Mouse (Mus musculus) liver, embryonic 13.5 days (tissue): ENCODE data around the gene Tmem201. TPM values are rescaled to one million over a fixed set of nuclear protein-coding genes. Genes with fewer than 3 reads are reported as not detected.

ENCODE experiments used
- ATAC-seq: fragments of 200-750 bp; cut with Nextera tagmentation; 2 replicates; pipeline ENCODE4 v1.8.0; 2017; ENCODE audit warnings: low read depth, mild to moderate bottlenecking, moderate number of reproducible peaks, moderate library complexity
- DNase-seq: peaks from one replicate; pipeline ENCODE4 v3.0.0; 2022
- H3K27ac ChIP-seq: fragments of 300-500 bp; sonication (generic); 2 replicates; pipeline ENCODE4 v1.5.1; 2015; ENCODE audit warnings: moderate library complexity, mild to moderate bottlenecking, inconsistent platforms
- H3K27me3 ChIP-seq: fragments of 300-500 bp; sonication (generic); 2 replicates; pipeline ENCODE4 v1.6.1; 2015; ENCODE audit warnings: mild to moderate bottlenecking, inconsistent platforms
- H3K36me3 ChIP-seq: fragments of 300-500 bp; sonication (generic); 2 replicates; pipeline ENCODE4 v1.6.1; 2015; ENCODE audit warnings: mild to moderate bottlenecking, inconsistent platforms
- H3K4me1 ChIP-seq: fragments of 300-500 bp; sonication (generic); replicated peaks from 2 replicates; pipeline ENCODE4 v1.6.1; 2015; ENCODE audit warnings: inconsistent platforms
- H3K4me2 ChIP-seq: fragments of 300-500 bp; sonication (generic); 2 replicates; pipeline ENCODE4 v1.6.1; 2015; ENCODE audit warnings: inconsistent platforms, mild to moderate bottlenecking, moderate library complexity
- H3K4me3 ChIP-seq: fragments of 300-500 bp; sonication (generic); replicated peaks from 2 replicates; pipeline ENCODE4 v1.5.1; 2015; ENCODE audit warnings: mild to moderate bottlenecking, inconsistent platforms
- H3K9ac ChIP-seq: fragments of 300-500 bp; sonication (generic); 2 replicates; pipeline ENCODE4 v1.6.1; 2015; ENCODE audit warnings: mild to moderate bottlenecking, inconsistent platforms
- H3K9me3 ChIP-seq: fragments of 300-500 bp; sonication (generic); replicated peaks from 2 replicates; pipeline ENCODE4 v1.6.1; 2016; ENCODE audit warnings: inconsistent platforms
- WGBS: fragments of 180-500 bp; shearing (Covaris S2); methylation state at CpG from one replicate; pipeline ENCODE4 v1.1.7; 2015; ENCODE audit not compliant: insufficient replicate concordance; 5-methylcytosine and 5-hydroxymethylcytosine counted together
- polyA plus RNA-seq: library from polyadenylated mRNA; unstranded; fragments of >200 nt; fragmentation: Nextera tagmentation; extraction: Ambion mirVana; gene quantifications from 2 replicates; pipeline ENCODE4 v1.2.1, GENCODE M21; 2015

The Tmem201 gene
- polyA plus RNA-seq = 6.9 and 8.4 TPM in 2 replicates

DNA sequence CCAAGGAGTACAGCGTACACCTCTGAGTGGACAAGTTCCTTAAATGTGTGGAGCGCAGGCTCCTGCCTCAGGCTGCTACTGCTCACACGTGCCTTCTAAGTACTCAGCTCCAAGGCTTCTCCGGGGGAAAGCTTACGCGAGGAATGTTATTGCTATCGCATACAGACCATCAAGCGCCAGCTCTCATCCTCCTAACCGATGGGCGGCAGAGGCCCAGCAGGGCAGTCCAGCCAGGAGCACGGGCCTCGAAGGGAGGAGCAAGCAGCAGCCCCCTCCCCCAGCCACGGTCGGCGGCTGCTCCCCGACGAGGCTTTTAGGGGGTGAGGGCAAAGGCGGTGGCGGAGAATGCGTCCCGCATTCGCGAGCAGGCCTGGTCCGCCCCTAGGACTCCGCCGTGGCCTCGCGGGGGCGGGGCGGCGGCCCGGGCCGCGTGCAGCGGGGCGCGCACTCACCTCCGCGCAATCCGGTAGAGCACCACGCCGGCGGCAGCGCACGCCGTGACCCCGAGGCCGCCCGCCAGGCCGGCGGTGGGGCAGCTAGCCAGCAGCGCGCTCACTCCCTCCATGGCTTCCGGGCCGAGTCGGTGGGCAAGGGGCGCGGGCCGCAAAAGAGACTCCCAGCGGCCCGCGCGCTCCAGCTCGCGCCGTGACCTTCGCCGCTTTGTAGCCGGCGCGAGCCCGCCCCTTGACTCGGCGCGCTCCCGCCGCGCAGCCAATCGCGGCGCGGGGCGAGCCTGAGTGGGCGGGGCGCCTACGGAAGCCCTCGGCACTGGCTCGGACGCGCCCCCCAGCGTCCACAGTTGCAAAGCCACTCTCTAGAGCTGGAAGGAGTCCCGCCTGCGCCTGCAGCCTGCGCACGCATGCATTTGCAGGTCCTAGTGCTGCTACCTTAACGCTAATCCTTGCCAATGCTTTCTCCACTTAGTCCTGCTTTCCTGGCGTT lies at the start of gene Tmem201:
Gene Tmem201, minus strand, starts transcription at position 662 of the 942 bp plus-strand sequence.
- Histone ChIP-seq H3K27me3 (no peaks in the 10 kb centered on the region), H3K36me3 (peaks cover 12% of the 10 kb centered on the region; the same call in 1 of the 2 replicates), H3K4me2 (peak within 1 kb of the TSS; percentile 98), H3K27ac (peak within 1 kb of the TSS; percentile 75), H3K4me3 (peak within 1 kb of the TSS; percentile 80), H3K9me3 (no peaks in the 10 kb centered on the region), H3K4me1 (peaks cover 57% of the 10 kb centered on the region), H3K9ac (peak within 1 kb of the TSS; percentile 85)
- DNase-seq = peak; percentile 89
- peak; percentile 90 for ATAC-seq
- WGBS = under 1% methylated on average over 92 of the region's 97 CpGs

DNA sequence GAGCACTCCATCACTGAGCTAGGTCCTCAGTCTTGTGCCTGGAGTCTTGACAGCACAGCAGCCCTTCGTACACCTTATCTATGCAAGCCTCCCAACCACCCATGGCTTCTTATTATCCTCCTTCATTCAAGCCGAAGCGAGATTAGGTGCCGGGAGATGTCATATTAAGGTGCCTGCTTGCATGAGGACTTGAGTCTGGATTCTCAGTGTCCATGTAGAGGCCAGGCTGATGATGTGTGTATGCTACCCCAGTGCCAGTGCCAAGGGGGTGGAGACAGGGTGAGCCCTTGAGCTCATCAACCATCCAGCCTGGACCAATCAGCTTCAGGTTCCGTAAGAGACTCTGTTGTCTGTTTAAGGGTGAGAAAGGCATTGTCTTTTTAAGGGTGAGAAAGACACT lies 47.1 kb upstream of the Tmem201 start:
- Histone ChIP-seq H3K4me3 (no peak overlapping the region), H3K4me1 (peaks cover 20% of the 10 kb centered on the region), H3K9ac (no peak overlapping the region), H3K27me3 (0 out of 2 replicates have a peak, but pooled peaks cover 2% of the 10 kb centered on the region), H3K27ac (no peak overlapping the region), H3K4me2 (no peak overlapping the region), H3K9me3 (no peaks in the 10 kb centered on the region), H3K36me3 (no peaks in the 10 kb centered on the region)
- peak; percentile 34 for DNase-seq
- WGBS = 59% methylated on average over 5 of the region's 5 CpGs
- no peak for ATAC-seq

DNA sequence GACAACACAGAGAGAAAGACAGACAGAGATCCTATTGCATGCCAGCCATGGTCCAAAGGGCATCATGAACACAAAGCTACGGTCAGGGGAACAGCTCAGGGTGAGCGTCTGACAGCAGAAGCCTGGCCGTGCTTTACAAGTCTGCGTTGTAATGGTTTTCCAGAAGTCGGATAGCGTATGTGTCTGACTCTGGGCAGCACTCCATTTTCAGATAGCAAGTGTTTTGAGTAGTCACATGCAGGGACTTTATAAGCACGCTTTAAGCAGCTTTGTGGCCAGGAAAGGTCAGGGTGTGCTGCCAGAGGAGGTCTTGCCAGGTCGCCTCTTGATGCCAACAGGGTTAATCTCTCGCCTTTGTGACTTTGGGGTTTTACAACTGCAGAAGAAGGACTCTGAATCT lies 46.5 kb upstream of the Tmem201 start:
- H3K9me3 ChIP-seq = no peaks in the 10 kb centered on the region
- WGBS = 62% methylated on average over 9 of the region's 9 CpGs
- no peak overlapping the region for H3K4me2 ChIP-seq
- H3K27ac ChIP-seq = no peak overlapping the region
- H3K36me3 ChIP-seq = no peaks in the 10 kb centered on the region
- DNase-seq (no peak), ATAC-seq (no peak)
- H3K4me1 ChIP-seq = peaks cover 20% of the 10 kb centered on the region
- no peak overlapping the region for H3K4me3 ChIP-seq
- no peak overlapping the region for H3K9ac ChIP-seq
- 0 out of 2 replicates have a peak, but pooled peaks cover 3% of the 10 kb centered on the region for H3K27me3 ChIP-seq

GRCm38 (mm10) chr4:149782975-149783374 lies 45.1 kb upstream of the Tmem201 start:
- Histone ChIP-seq H3K27me3 (0 out of 2 replicates have a peak, but pooled peaks cover 3% of the 10 kb centered on the region), H3K4me1 (peaks cover 22% of the 10 kb centered on the region), H3K4me3 (no peak overlapping the region), H3K27ac (no peak overlapping the region), H3K9me3 (no peaks in the 10 kb centered on the region), H3K4me2 (no peak overlapping the region), H3K9ac (no peak overlapping the region), H3K36me3 (no peaks in the 10 kb centered on the region)
- no peak for DNase-seq
- ATAC-seq = no peak
- WGBS = 69% methylated on average over 8 of the region's 8 CpGs

GRCm38 (mm10) chr4:149780565-149781356 lies 42.9 kb upstream of the Tmem201 start:
- DNase-seq (peak; percentile 42), ATAC-seq (peak; percentile 41; the same call in 1 of the 2 replicates)
- Histone ChIP-seq H3K4me1 (peaks cover 27% of the 10 kb centered on the region), H3K27ac (peak overlapping the region; percentile 47; the same call in 1 of the 2 replicates), H3K9ac (no peak overlapping the region), H3K4me2 (0 out of 2 replicates have a peak overlapping the region, but pooled peaks have one; percentile 2), H3K4me3 (no peak overlapping the region), H3K9me3 (no peaks in the 10 kb centered on the region), H3K27me3 (peaks cover 11% of the 10 kb centered on the region; the same call in 1 of the 2 replicates), H3K36me3 (no peaks in the 10 kb centered on the region)
- WGBS = 30% methylated on average over 13 of the region's 13 CpGs

- Histone ChIP-seq H3K4me2 (0 out of 2 replicates have a peak overlapping the region, but pooled peaks have one; percentile 2), H3K27ac (0 out of 2 replicates have a peak overlapping the region, but pooled peaks have one; percentile 29), H3K9me3 (no peaks in the 10 kb centered on the region), H3K27me3 (peaks cover 11% of the 10 kb centered on the region; the same call in 1 of the 2 replicates), H3K4me3 (no peak overlapping the region), H3K36me3 (no peaks in the 10 kb centered on the region), H3K4me1 (peaks cover 30% of the 10 kb centered on the region), H3K9ac (no peak overlapping the region)
- DNase-seq = no peak
- ATAC-seq = no peak
- 74% methylated on average over 9 of the region's 9 CpGs for WGBS
Observed at GRCm38 (mm10) chr4:149779966-149780365, 42.1 kb upstream of the Tmem201 start.

GRCm38 (mm10) chr4:149777126-149777525 lies 39.3 kb upstream of the Tmem201 start:
- H3K9me3 ChIP-seq = no peaks in the 10 kb centered on the region
- H3K27me3 ChIP-seq = peaks cover 21% of the 10 kb centered on the region
- no peak for DNase-seq
- H3K4me2 ChIP-seq = no peak overlapping the region
- 66% methylated on average over 9 of the region's 9 CpGs for WGBS
- ATAC-seq = no peak
- H3K4me3 ChIP-seq = no peak overlapping the region
- H3K9ac ChIP-seq = no peak overlapping the region
- no peaks in the 10 kb centered on the region for H3K36me3 ChIP-seq
- peaks cover 51% of the 10 kb centered on the region for H3K4me1 ChIP-seq
- H3K27ac ChIP-seq = no peak overlapping the region

- no peak overlapping the region; the same call in 1 of the 2 replicates for H3K27ac ChIP-seq
- no peak overlapping the region for H3K4me3 ChIP-seq
- ATAC-seq (no peak), DNase-seq (no peak)
- no peaks in the 10 kb centered on the region for H3K9me3 ChIP-seq
- peaks cover 46% of the 10 kb centered on the region for H3K4me1 ChIP-seq
- 21% methylated on average over 8 of the region's 8 CpGs for WGBS
- H3K4me2 ChIP-seq = no peak overlapping the region
- peaks cover 21% of the 10 kb centered on the region for H3K27me3 ChIP-seq
- no peak overlapping the region for H3K9ac ChIP-seq
- H3K36me3 ChIP-seq = no peaks in the 10 kb centered on the region
Observed at GRCm38 (mm10) chr4:149775760-149776362, 38.0 kb upstream of the Tmem201 start.

- H3K27ac ChIP-seq = no peak overlapping the region
- no peak overlapping the region for H3K4me3 ChIP-seq
- WGBS = 62% methylated on average over 7 of the region's 7 CpGs
- peaks cover 41% of the 10 kb centered on the region for H3K4me1 ChIP-seq
- H3K27me3 ChIP-seq = peaks cover 21% of the 10 kb centered on the region
- H3K9me3 ChIP-seq = no peaks in the 10 kb centered on the region
- H3K36me3 ChIP-seq = no peaks in the 10 kb centered on the region
- DNase-seq (no peak), ATAC-seq (no peak)
- H3K9ac ChIP-seq = no peak overlapping the region
- no peak overlapping the region for H3K4me2 ChIP-seq
Observed at GRCm38 (mm10) chr4:149775330-149775729, 37.5 kb upstream of the Tmem201 start.

DNA sequence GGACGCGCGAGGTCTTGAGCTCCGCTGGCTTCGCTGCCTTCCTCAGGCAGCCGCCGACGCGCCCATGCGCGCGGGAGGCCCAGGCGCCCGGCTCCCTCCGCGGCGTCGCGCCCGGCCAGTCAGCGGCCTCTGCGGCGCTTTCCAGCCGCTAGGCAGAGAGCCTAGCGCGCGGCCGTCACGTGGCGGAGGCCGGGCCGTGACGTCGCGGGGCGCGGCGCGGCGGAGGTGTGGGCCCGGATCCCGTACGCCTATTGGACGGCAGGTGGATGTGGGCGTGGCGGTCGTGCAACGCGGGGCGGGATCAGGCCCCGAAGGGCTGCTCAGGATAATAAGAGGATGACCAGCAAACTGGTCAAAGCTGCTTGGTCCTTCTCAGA lies 36.2 kb upstream of the Tmem201 start, which contains the start of gene Slc25a33:
Gene Slc25a33, minus strand, starts transcription at position 184 of the 377 bp plus-strand sequence.
- H3K9ac ChIP-seq = peak within 1 kb of the TSS; percentile 84
- H3K36me3 ChIP-seq = no peaks in the 10 kb centered on the region
- ATAC-seq (peak; percentile 97), DNase-seq (peak; percentile 90)
- H3K27ac ChIP-seq = peak within 1 kb of the TSS; percentile 63
- H3K4me3 ChIP-seq = peak within 1 kb of the TSS; percentile 69
- WGBS = under 1% methylated on average over 48 of the region's 51 CpGs
- no peaks in the 10 kb centered on the region for H3K9me3 ChIP-seq
- H3K27me3 ChIP-seq = peaks cover 19% of the 10 kb centered on the region
- peak within 1 kb of the TSS; percentile 97 for H3K4me2 ChIP-seq
- H3K4me1 ChIP-seq = peaks cover 29% of the 10 kb centered on the region
